Mouse (Mus musculus): ENCODE measurements around the gene Fam178b. TPM values are rescaled to one million over a fixed set of nuclear protein-coding genes. Genes with fewer than 3 reads are reported as not detected.

The Fam178b gene
- total and polyA plus RNA-seq, 2 experiments from 2014 or later = 0.32 TPM; not detected in 1

GRCm38 (mm10) chr1:36524058-36524457, 158.9 kb downstream of the Fam178b start:
- Histone ChIP-seq H3K9ac (replicated peaks; ENCODE audit: low read length, poor library complexity, severe bottlenecking) (no peak overlapping the region), H3K36me3 (ENCODE audit: insufficient read depth, low read length) (peaks cover 56% of the 10 kb centered on the region), H3K27me3 (ENCODE audit: insufficient read depth, low read length) (no peaks in the 10 kb centered on the region), H3K4me1 (ENCODE audit: insufficient read depth, low read length) (no peaks in the 10 kb centered on the region), H3K4me2 (ENCODE audit: low read depth, low read length, poor library complexity, severe bottlenecking) (no peak overlapping the region), H3K27ac (ENCODE audit: low read depth, low read length) (no peak overlapping the region), H3K9me3 (ENCODE audit: low read length) (no peaks in the 10 kb centered on the region), H3K4me3 (ENCODE audit: low read depth, low read length) (no peak overlapping the region)
- no peak for DNase-seq (ENCODE audit: low spot score)
- WGBS = 86% methylated on average over 5 of the region's 5 CpGs
- no peak for TF ChIP-seq CTCF (IDR thresholded peaks at IDR 0.05)
- ATAC-seq (ENCODE audit: low FRiP score) = no peak

GRCm38 (mm10) chr1:36523332-36524013, 159.5 kb downstream of the Fam178b start:
- H3K4me3 ChIP-seq (ENCODE audit: low read depth, low read length) = no peak overlapping the region
- no peak for TF ChIP-seq CTCF (IDR thresholded peaks at IDR 0.05)
- H3K9me3 ChIP-seq (ENCODE audit: low read length) = no peaks in the 10 kb centered on the region
- H3K4me1 ChIP-seq (ENCODE audit: insufficient read depth, low read length) = no peaks in the 10 kb centered on the region
- H3K36me3 ChIP-seq (ENCODE audit: insufficient read depth, low read length) = peaks cover 56% of the 10 kb centered on the region
- ATAC-seq (ENCODE audit: low FRiP score) (no peak), DNase-seq (ENCODE audit: low spot score) (peak; percentile 86)
- no peak overlapping the region for H3K4me2 ChIP-seq (ENCODE audit: low read depth, low read length, poor library complexity, severe bottlenecking)
- WGBS = 49% methylated on average over 9 of the region's 9 CpGs
- H3K27ac ChIP-seq (ENCODE audit: low read depth, low read length) = no peak overlapping the region
- H3K27me3 ChIP-seq (ENCODE audit: insufficient read depth, low read length) = no peaks in the 10 kb centered on the region
- H3K9ac ChIP-seq (replicated peaks; ENCODE audit: low read length, poor library complexity, severe bottlenecking) = no peak overlapping the region

- peaks cover 59% of the 10 kb centered on the region for H3K36me3 ChIP-seq (ENCODE audit: insufficient read depth, low read length)
- ATAC-seq (ENCODE audit: low FRiP score) (no peak), DNase-seq (ENCODE audit: low spot score) (no peak)
- no peak overlapping the region for H3K4me2 ChIP-seq (ENCODE audit: low read depth, low read length, poor library complexity, severe bottlenecking)
- H3K4me1 ChIP-seq (ENCODE audit: insufficient read depth, low read length) = no peaks in the 10 kb centered on the region
- no peaks in the 10 kb centered on the region for H3K27me3 ChIP-seq (ENCODE audit: insufficient read depth, low read length)
- no peak overlapping the region for H3K4me3 ChIP-seq (ENCODE audit: low read depth, low read length)
- 90% methylated on average over 7 of the region's 7 CpGs for WGBS
- no peak overlapping the region for H3K9ac ChIP-seq (replicated peaks; ENCODE audit: low read length, poor library complexity, severe bottlenecking)
- no peak overlapping the region for H3K27ac ChIP-seq (ENCODE audit: low read depth, low read length)
- no peaks in the 10 kb centered on the region for H3K9me3 ChIP-seq (ENCODE audit: low read length)
- TF ChIP-seq CTCF (IDR thresholded peaks at IDR 0.05) = no peak
Measured at GRCm38 (mm10) chr1:36522210-36522609, 160.8 kb downstream of the Fam178b start.

GRCm38 (mm10) chr1:36519626-36520025, 163.4 kb downstream of the Fam178b start:
- WGBS = 88% methylated on average over 11 of the region's 11 CpGs
- no peak for DNase-seq (ENCODE audit: low spot score)
- no peak for ATAC-seq (ENCODE audit: low FRiP score)
- H3K9me3 ChIP-seq (ENCODE audit: low read length) = no peaks in the 10 kb centered on the region
- no peak for TF ChIP-seq CTCF (IDR thresholded peaks at IDR 0.05)
- peaks cover 42% of the 10 kb centered on the region for H3K36me3 ChIP-seq (ENCODE audit: insufficient read depth, low read length)
- H3K27ac ChIP-seq (ENCODE audit: low read depth, low read length) = no peak overlapping the region
- H3K4me3 ChIP-seq (ENCODE audit: low read depth, low read length) = no peak overlapping the region
- no peak overlapping the region for H3K9ac ChIP-seq (replicated peaks; ENCODE audit: low read length, poor library complexity, severe bottlenecking)
- H3K4me1 ChIP-seq (ENCODE audit: insufficient read depth, low read length) = peaks cover 8% of the 10 kb centered on the region
- no peak overlapping the region for H3K4me2 ChIP-seq (ENCODE audit: low read depth, low read length, poor library complexity, severe bottlenecking)
- no peaks in the 10 kb centered on the region for H3K27me3 ChIP-seq (ENCODE audit: insufficient read depth, low read length)

- Histone ChIP-seq H3K4me2 (ENCODE audit: low read depth, low read length, poor library complexity, severe bottlenecking) (no peak overlapping the region), H3K9ac (replicated peaks; ENCODE audit: low read length, poor library complexity, severe bottlenecking) (no peak overlapping the region), H3K27ac (ENCODE audit: low read depth, low read length) (no peak overlapping the region), H3K4me1 (ENCODE audit: insufficient read depth, low read length) (peaks cover 14% of the 10 kb centered on the region), H3K4me3 (ENCODE audit: low read depth, low read length) (no peak overlapping the region), H3K36me3 (ENCODE audit: insufficient read depth, low read length) (peaks cover 29% of the 10 kb centered on the region), H3K27me3 (ENCODE audit: insufficient read depth, low read length) (no peaks in the 10 kb centered on the region), H3K9me3 (ENCODE audit: low read length) (no peaks in the 10 kb centered on the region)
- ATAC-seq (ENCODE audit: low FRiP score) (no peak), DNase-seq (ENCODE audit: low spot score) (no peak)
- no peak for TF ChIP-seq CTCF (IDR thresholded peaks at IDR 0.05)
- WGBS = 87% methylated on average over 3 of the region's 3 CpGs
Measured at GRCm38 (mm10) chr1:36518259-36518658, 164.7 kb downstream of the Fam178b start.

- peaks cover 3% of the 10 kb centered on the region; the same call in 1 of the 2 replicates for H3K36me3 ChIP-seq (ENCODE audit: insufficient read depth, low read length)
- no peaks in the 10 kb centered on the region for H3K27me3 ChIP-seq (ENCODE audit: insufficient read depth, low read length)
- H3K9me3 ChIP-seq (ENCODE audit: low read length) = no peaks in the 10 kb centered on the region
- WGBS = 33% methylated on average over 2 of the region's 2 CpGs
- peaks cover 15% of the 10 kb centered on the region for H3K4me1 ChIP-seq (ENCODE audit: insufficient read depth, low read length)
- H3K4me2 ChIP-seq (ENCODE audit: low read depth, low read length, poor library complexity, severe bottlenecking) = peak overlapping the region; percentile 82
- no peak overlapping the region for H3K27ac ChIP-seq (ENCODE audit: low read depth, low read length)
- peak overlapping the region; percentile 91 for H3K4me3 ChIP-seq (ENCODE audit: low read depth, low read length)
- ATAC-seq (ENCODE audit: low FRiP score) = no peak
- no peak overlapping the region for H3K9ac ChIP-seq (replicated peaks; ENCODE audit: low read length, poor library complexity, severe bottlenecking)
- DNase-seq (ENCODE audit: low spot score) = peak; percentile 59
- peak; percentile 69 for TF ChIP-seq CTCF (IDR thresholded peaks at IDR 0.05)
Measured at GRCm38 (mm10) chr1:36513718-36514117, 169.3 kb downstream of the Fam178b start.

Measured in midbrain, postnatal 0 days (tissue).